Mouse (Mus musculus): ENCODE measurements around the gene Rlim. TPM values are rescaled to one million over a fixed set of nuclear protein-coding genes. Genes with fewer than 3 reads are reported as not detected.

Gene Rlim
- polyA plus RNA-seq, 1 experiment: 2.3 TPM

DNA sequence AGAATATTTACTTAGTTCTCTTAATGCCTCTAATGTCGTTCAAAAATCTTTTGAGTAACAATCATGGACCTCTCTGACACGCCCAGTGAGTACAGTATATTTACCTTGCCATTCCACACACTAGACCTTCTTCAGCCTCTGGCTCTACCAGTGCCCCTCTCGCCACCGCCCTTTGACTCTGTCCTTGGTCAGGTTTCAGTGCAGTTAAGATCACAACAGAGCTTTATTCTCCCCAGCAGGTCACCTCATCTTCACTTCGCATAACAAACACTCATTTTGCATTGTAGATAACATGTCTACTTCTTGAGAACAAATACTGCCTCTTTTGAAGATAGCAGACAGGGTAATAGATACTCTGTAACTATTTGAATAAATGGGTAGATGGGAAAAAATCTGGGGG is 3.9 kb upstream of the Rlim start:
- Histone ChIP-seq H3K27me3 (replicated peaks) (peaks cover 3% of the 10 kb centered on the region), H3K4me3 (replicated peaks) (no peak overlapping the region), H3K36me3 (replicated peaks; ENCODE audit: low read length) (no peaks in the 10 kb centered on the region), H3K4me1 (no peaks in the 10 kb centered on the region), H3K9me3 (peaks cover 13% of the 10 kb centered on the region)
- TF ChIP-seq GATA1 (IDR thresholded peaks at IDR 0.05; ENCODE audit: borderline replicate concordance, low read length) (no peak), FLI1 (IDR thresholded peaks at IDR 0.05; ENCODE audit: low read length) (no peak)

DNA sequence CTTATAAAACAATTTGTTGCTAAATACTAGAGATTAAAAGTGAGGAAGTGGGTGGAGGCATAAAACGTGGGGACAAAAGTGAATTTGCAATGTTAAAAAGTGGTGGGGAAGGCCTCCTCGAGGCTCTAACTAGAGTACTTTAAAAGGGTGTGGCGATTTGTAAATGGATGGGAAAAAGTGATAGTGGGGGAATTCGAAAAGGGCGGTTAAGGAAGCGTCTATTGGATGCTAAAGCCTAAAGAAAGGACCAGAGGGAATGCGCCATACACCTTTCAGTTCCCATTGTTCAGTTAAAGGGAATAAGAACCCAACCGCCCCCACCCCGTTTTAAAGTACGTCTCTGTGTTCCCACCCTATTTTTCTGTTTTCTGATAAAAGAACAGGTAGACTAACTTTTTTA is 722 bp upstream of the Rlim start:
- H3K4me3 ChIP-seq (replicated peaks): peak overlapping the region; percentile 94
- no peaks in the 10 kb centered on the region for H3K4me1 ChIP-seq
- TF ChIP-seq FLI1 (IDR thresholded peaks at IDR 0.05; ENCODE audit: low read length): no peak
- TF ChIP-seq GATA1 (IDR thresholded peaks at IDR 0.05; ENCODE audit: borderline replicate concordance, low read length): no peak
- peaks cover 17% of the 10 kb centered on the region for H3K36me3 ChIP-seq (replicated peaks; ENCODE audit: low read length)
- H3K9me3 ChIP-seq: peaks cover 13% of the 10 kb centered on the region
- H3K27me3 ChIP-seq (replicated peaks): no peaks in the 10 kb centered on the region

DNA sequence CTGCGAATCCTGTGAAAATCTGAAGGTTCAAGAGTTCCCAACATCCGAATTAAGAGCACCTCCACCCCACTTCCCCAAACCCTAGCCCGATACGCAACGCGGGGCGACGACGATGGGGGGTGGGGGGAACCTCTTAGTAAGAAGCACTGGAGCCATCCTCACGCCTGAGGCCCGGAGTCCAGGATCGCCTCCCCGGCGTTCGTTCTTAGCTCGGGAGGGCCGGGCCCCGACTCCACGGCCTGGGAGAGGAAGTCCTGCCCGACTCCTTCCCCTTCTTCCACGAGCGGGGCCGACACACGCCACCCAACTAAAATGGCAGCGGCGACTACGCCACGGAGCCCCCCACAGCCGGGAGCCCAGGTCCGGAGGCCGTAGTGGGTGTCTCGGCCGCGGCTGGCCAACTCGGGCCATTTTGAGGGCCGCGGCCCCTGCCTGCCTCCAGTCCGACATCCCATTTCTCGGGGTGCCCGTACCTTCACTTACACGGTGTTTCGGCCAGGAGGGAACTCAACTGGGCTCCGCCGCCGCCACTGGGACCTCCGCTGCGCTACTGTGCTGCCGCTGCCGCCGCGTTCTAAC is 405 bp downstream of the Rlim start:
- H3K9me3 ChIP-seq: peaks cover 13% of the 10 kb centered on the region

DNA sequence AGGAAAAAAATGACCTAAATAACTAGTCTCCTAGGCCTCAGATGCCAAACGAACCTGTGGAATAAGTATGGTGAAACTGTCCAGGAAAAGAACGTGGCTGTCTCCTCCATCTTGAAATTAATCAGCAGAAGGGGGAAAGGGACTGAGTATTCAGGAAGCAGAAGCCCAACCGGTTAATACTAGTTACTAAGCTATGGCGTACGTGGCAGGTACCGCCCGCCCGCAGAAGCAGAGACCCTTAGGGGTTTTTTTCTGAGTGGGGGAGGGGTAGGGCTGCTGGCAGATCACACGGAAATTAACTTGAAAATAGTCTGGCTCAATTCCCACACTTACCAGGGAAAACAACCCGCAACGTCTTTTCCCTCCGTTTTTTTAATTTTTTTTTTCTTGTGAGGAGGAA is 1.0 kb downstream of the Rlim start:
- Histone ChIP-seq H3K9me3 (peaks cover 13% of the 10 kb centered on the region), H3K4me3 (replicated peaks) (peak overlapping the region; percentile 94), H3K27me3 (replicated peaks) (no peaks in the 10 kb centered on the region), H3K4me1 (no peaks in the 10 kb centered on the region; the same call in 1 of the 2 replicates), H3K36me3 (replicated peaks; ENCODE audit: low read length) (peaks cover 31% of the 10 kb centered on the region)
- TF ChIP-seq GATA1 (IDR thresholded peaks at IDR 0.05; ENCODE audit: borderline replicate concordance, low read length) (no peak), FLI1 (IDR thresholded peaks at IDR 0.05; ENCODE audit: low read length) (no peak)

More for the DNA sequence above, 405 bp downstream of the Rlim start:
- Histone ChIP-seq H3K36me3 (replicated peaks; ENCODE audit: low read length) (peaks cover 27% of the 10 kb centered on the region), H3K27me3 (replicated peaks) (no peaks in the 10 kb centered on the region), H3K4me3 (replicated peaks) (peak overlapping the region; percentile 94), H3K4me1 (no peaks in the 10 kb centered on the region; the same call in 1 of the 2 replicates)
- TF ChIP-seq GATA1 (IDR thresholded peaks at IDR 0.05; ENCODE audit: borderline replicate concordance, low read length): no peak

DNA sequence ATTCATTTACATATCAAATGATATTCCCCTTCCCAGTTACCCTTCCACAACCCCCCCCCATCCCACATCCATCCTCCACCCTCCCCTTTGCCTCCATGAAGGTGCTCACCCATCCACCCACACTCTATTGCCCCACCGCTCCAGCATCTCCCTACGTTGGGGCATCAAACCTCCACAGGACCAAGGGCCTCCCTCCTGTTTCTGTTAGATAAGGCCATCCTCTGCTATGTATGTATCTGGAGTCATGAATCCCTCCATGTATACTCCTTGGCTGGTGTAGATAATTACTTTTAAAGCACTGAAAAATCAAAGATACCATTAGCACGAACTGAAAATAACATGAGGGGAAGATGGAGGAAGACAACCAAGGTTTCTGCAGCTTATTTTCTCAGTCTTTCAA is 41.4 kb downstream of the Rlim start:
- Histone ChIP-seq H3K9me3 (no peaks in the 10 kb centered on the region), H3K36me3 (replicated peaks; ENCODE audit: low read length) (no peaks in the 10 kb centered on the region), H3K27me3 (replicated peaks) (peaks cover 15% of the 10 kb centered on the region), H3K4me1 (peaks cover 3% of the 10 kb centered on the region; the same call in 1 of the 2 replicates), H3K4me3 (replicated peaks) (no peak overlapping the region)
- TF ChIP-seq GATA1 (IDR thresholded peaks at IDR 0.05; ENCODE audit: borderline replicate concordance, low read length) (no peak), FLI1 (IDR thresholded peaks at IDR 0.05; ENCODE audit: low read length) (no peak)

DNA sequence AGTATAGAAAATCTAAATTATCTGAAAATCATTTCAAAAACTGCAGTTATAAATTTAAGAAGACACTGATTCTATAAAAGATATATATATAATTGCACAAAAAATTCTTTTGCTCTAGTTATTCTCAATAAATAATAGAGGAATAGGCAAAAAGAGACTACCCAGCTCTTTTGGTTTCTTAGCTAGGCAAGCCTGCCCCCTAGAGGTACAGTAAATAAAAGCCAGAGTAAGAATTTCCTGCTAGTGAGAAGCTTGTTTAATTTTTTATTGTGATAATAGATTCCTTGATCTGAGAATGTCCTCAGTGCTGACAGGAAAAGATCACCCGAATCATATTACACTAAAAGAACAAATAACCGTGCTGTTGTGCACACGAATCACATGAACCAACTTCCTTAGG is 43.8 kb downstream of the Rlim start:
- Histone ChIP-seq H3K4me1 (peaks cover 4% of the 10 kb centered on the region; the same call in 1 of the 2 replicates), H3K4me3 (replicated peaks) (no peak overlapping the region), H3K9me3 (no peaks in the 10 kb centered on the region), H3K36me3 (replicated peaks; ENCODE audit: low read length) (no peaks in the 10 kb centered on the region), H3K27me3 (replicated peaks) (peaks cover 6% of the 10 kb centered on the region)
- TF ChIP-seq FLI1 (IDR thresholded peaks at IDR 0.05; ENCODE audit: low read length) (no peak), GATA1 (IDR thresholded peaks at IDR 0.05; ENCODE audit: borderline replicate concordance, low read length) (no peak)

DNA sequence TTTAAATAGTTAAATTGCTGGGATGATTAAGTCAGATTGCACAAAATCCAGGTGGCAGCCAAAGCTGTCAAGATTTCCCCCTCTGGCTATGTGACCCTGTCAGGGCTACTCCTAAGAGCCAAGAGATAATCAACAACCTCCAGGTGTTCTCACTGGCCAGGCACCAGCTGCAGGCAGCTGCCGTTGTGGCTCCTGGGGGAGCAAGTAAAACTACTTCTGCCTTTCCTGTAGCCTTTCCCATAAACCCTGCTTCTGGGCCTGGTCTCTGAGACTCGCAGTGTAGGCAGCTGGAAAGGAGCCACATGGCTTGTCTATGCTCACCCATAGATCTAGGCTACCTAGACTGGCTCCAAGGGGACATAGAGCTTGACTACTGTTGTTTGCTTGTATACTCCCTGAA is 58.6 kb downstream of the Rlim start:
- no peaks in the 10 kb centered on the region for H3K9me3 ChIP-seq
- no peaks in the 10 kb centered on the region for H3K4me1 ChIP-seq
- no peaks in the 10 kb centered on the region for H3K36me3 ChIP-seq (replicated peaks; ENCODE audit: low read length)
- no peak overlapping the region for H3K4me3 ChIP-seq (replicated peaks)
- H3K27me3 ChIP-seq (replicated peaks): peaks cover 29% of the 10 kb centered on the region
- no peak for TF ChIP-seq FLI1 (IDR thresholded peaks at IDR 0.05; ENCODE audit: low read length)
- no peak for TF ChIP-seq GATA1 (IDR thresholded peaks at IDR 0.05; ENCODE audit: borderline replicate concordance, low read length)

DNA sequence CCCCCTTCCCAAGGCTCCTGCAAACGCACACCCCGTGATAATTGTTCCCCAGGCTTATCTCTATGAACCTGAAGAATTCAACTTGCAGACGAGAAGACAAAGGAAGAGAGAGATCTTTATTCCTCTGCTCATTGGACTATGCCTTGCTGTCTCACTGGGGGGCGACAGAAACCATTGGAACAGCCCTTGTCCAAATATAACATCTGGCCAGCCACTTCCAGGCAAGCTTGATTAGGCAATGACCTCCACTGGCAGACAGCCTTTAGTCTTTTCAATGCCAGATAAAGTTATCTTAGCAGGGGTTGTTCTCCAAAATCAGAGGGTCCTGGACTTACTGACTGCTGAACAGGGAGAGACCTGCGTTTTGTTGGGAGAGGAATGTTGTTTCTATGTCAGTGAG is 62.1 kb downstream of the Rlim start:
- H3K36me3 ChIP-seq (replicated peaks; ENCODE audit: low read length): no peaks in the 10 kb centered on the region
- peaks cover 32% of the 10 kb centered on the region for H3K27me3 ChIP-seq (replicated peaks)
- H3K9me3 ChIP-seq: no peaks in the 10 kb centered on the region
- no peaks in the 10 kb centered on the region for H3K4me1 ChIP-seq
- H3K4me3 ChIP-seq (replicated peaks): no peak overlapping the region
- no peak for TF ChIP-seq GATA1 (IDR thresholded peaks at IDR 0.05; ENCODE audit: borderline replicate concordance, low read length)
- TF ChIP-seq FLI1 (IDR thresholded peaks at IDR 0.05; ENCODE audit: low read length): no peak

DNA sequence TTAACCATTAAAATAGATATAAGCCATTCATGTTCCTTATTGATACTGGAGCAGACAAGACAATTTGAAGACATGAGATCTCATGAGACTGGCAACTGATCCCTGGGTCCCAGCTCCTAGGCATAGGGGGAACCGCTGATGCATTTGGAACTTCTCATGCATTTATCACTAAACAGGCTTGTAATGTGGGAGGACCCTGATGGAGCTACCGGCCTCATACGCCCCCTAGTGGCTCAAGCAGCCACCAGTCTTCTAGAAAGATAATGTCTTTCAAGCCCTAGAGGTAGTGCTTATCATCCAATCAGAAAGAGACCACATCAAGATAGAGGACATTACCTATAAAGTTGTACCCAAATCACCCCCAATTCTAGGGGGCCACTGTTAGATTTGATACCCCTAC is 66.3 kb downstream of the Rlim start:
- Histone ChIP-seq H3K4me3 (replicated peaks) (no peak overlapping the region), H3K36me3 (replicated peaks; ENCODE audit: low read length) (no peaks in the 10 kb centered on the region), H3K4me1 (peaks cover 14% of the 10 kb centered on the region), H3K27me3 (replicated peaks) (peaks cover 29% of the 10 kb centered on the region), H3K9me3 (no peaks in the 10 kb centered on the region)
- TF ChIP-seq GATA1 (IDR thresholded peaks at IDR 0.05; ENCODE audit: borderline replicate concordance, low read length): no peak
- no peak for TF ChIP-seq FLI1 (IDR thresholded peaks at IDR 0.05; ENCODE audit: low read length)

Other genes with a start within 250 kb of the Rlim start
- 0.30 TPM in 1 of 2 replicates, not detected in the other for gene Slc16a2, start 159.3 kb downstream of the Rlim start, polyA plus RNA-seq (2012; ENCODE audit: insufficient read depth, low replicate concordance)
- 0.04 TPM in 1 of 2 replicates, not detected in the other for gene Nexmif, start 219.9 kb upstream of the Rlim start, polyA plus RNA-seq (2012; ENCODE audit: insufficient read depth, low replicate concordance)

Measured in megakaryocyte, embryonic 14.5 days (primary cell).